Mouse (Mus musculus) limb, embryonic 12.5 days (tissue): ENCODE results near the gene Macrod2. TPM values are rescaled to one million over a fixed set of nuclear protein-coding genes. Genes with fewer than 3 reads are reported as not detected.

ENCODE experiments used
- ATAC-seq: fragments of 200-750 bp; cut with Nextera tagmentation; 2 replicates; pipeline ENCODE4 v1.8.0; 2017; ENCODE audit warnings: low read depth, moderate TSS enrichment; ENCODE audit not compliant: insufficient number of reproducible peaks, insufficient read depth, low FRiP score, low TSS enrichment
- H3K27ac ChIP-seq: fragments of 300-500 bp; sonication (generic); 2 replicates; pipeline ENCODE4 v1.5.1; 2016; ENCODE audit warnings: mild to moderate bottlenecking, moderate library complexity
- H3K27me3 ChIP-seq: fragments of 300-500 bp; sonication (generic); 2 replicates; pipeline ENCODE4 v1.6.1; 2016; ENCODE audit warnings: mild to moderate bottlenecking, moderate library complexity
- H3K36me3 ChIP-seq: fragments of 300-500 bp; sonication (generic); 2 replicates; pipeline ENCODE4 v1.6.1; 2016; ENCODE audit warnings: mild to moderate bottlenecking, moderate library complexity
- H3K4me1 ChIP-seq: fragments of 300-500 bp; sonication (generic); replicated peaks from 2 replicates; pipeline ENCODE4 v1.6.1; 2016
- H3K4me2 ChIP-seq: fragments of 300-500 bp; sonication (generic); 2 replicates; pipeline ENCODE4 v1.6.1; 2016; ENCODE audit warnings: mild to moderate bottlenecking, moderate library complexity
- H3K4me3 ChIP-seq: fragments of 300-500 bp; sonication (generic); replicated peaks from 2 replicates; pipeline ENCODE4 v1.5.1; 2016; ENCODE audit warnings: mild to moderate bottlenecking
- H3K9ac ChIP-seq: fragments of 300-500 bp; sonication (generic); replicated peaks from 2 replicates; pipeline ENCODE4 v1.6.1; 2016; ENCODE audit warnings: mild to moderate bottlenecking, moderate library complexity
- H3K9me3 ChIP-seq: fragments of 300-500 bp; sonication (generic); 2 replicates; pipeline ENCODE4 v1.6.1; 2016; ENCODE audit warnings: mild to moderate bottlenecking, moderate library complexity
- WGBS: fragments of 180-500 bp; shearing (Covaris S2); methylation state at CpG from one replicate; pipeline ENCODE4 v1.1.7; 2016; 5-methylcytosine and 5-hydroxymethylcytosine counted together
- polyA plus RNA-seq: library from polyadenylated mRNA; unstranded; fragments of >200 nt; fragmentation: Nextera tagmentation; extraction: Ambion mirVana; gene quantifications from 2 replicates; pipeline ENCODE4 v1.2.1, GENCODE M21; 2016

Macrod2 gene
- polyA plus RNA-seq, 1 experiment from 2014 or later = 37.2 TPM

- H3K27me3 ChIP-seq = no peaks in the 10 kb centered on the region
- H3K9me3 ChIP-seq = no peaks in the 10 kb centered on the region
- WGBS = 18% methylated on average over 2 of the region's 2 CpGs
- H3K27ac ChIP-seq = no peak overlapping the region
- 0 out of 2 replicates have a peak, but pooled peaks cover 3% of the 10 kb centered on the region for H3K4me1 ChIP-seq
- H3K36me3 ChIP-seq = no peaks in the 10 kb centered on the region
- no peak overlapping the region for H3K9ac ChIP-seq
- ATAC-seq = no peak
- H3K4me3 ChIP-seq = no peak overlapping the region
- H3K4me2 ChIP-seq = no peak overlapping the region
Observed at GRCm38 (mm10) chr2:140912931-140913330, 517.8 kb downstream of the Macrod2 start.

- H3K27ac ChIP-seq = no peak overlapping the region
- no peak overlapping the region for H3K4me2 ChIP-seq
- no peak for ATAC-seq
- no peak overlapping the region for H3K4me3 ChIP-seq
- 81% methylated on average over 7 of the region's 7 CpGs for WGBS
- 0 out of 2 replicates have a peak, but pooled peaks cover 3% of the 10 kb centered on the region for H3K4me1 ChIP-seq
- H3K27me3 ChIP-seq = no peaks in the 10 kb centered on the region
- H3K9ac ChIP-seq = no peak overlapping the region
- H3K36me3 ChIP-seq = no peaks in the 10 kb centered on the region
- no peaks in the 10 kb centered on the region for H3K9me3 ChIP-seq
Observed at GRCm38 (mm10) chr2:140913679-140914412, 518.7 kb downstream of the Macrod2 start.

GRCm38 (mm10) chr2:140926922-140927321, 531.8 kb downstream of the Macrod2 start:
- H3K27ac ChIP-seq = no peak overlapping the region
- ATAC-seq = no peak
- H3K27me3 ChIP-seq = no peaks in the 10 kb centered on the region
- H3K9me3 ChIP-seq = no peaks in the 10 kb centered on the region
- no peak overlapping the region for H3K9ac ChIP-seq
- H3K4me1 ChIP-seq = no peaks in the 10 kb centered on the region
- H3K36me3 ChIP-seq = no peaks in the 10 kb centered on the region
- H3K4me3 ChIP-seq = no peak overlapping the region
- no peak overlapping the region for H3K4me2 ChIP-seq

GRCm38 (mm10) chr2:140934483-140934882, 539.4 kb downstream of the Macrod2 start:
- Histone ChIP-seq H3K27me3 (no peaks in the 10 kb centered on the region), H3K4me1 (no peaks in the 10 kb centered on the region), H3K4me2 (no peak overlapping the region), H3K4me3 (no peak overlapping the region), H3K36me3 (no peaks in the 10 kb centered on the region), H3K9me3 (no peaks in the 10 kb centered on the region), H3K9ac (no peak overlapping the region), H3K27ac (no peak overlapping the region)
- 24% methylated on average over 1 of the region's 1 CpGs for WGBS
- no peak for ATAC-seq

DNA sequence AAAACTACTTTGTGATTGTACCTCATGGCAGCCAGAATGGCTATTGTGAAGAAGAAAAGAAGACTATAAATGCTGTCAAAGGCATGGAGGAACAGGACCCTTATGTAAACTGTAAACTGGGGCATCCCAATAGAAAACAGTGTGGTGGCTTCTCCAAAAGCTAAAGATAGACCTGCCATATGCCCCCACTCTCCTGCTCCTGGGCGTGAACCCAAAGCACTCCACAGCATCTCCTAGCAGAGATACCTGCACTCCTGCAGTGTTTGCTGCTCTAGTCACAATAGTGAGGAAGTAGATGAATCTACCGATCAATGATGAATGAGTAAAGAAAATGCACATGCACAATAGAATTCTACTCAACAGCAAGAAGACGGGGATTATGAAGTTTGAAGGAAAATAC, 554.4 kb downstream of the Macrod2 start:
- WGBS = 95% methylated on average over 3 of the region's 3 CpGs
- Histone ChIP-seq H3K36me3 (no peaks in the 10 kb centered on the region), H3K4me2 (no peak overlapping the region), H3K4me1 (no peaks in the 10 kb centered on the region), H3K27me3 (no peaks in the 10 kb centered on the region), H3K27ac (no peak overlapping the region), H3K9ac (no peak overlapping the region), H3K4me3 (no peak overlapping the region), H3K9me3 (no peaks in the 10 kb centered on the region)
- ATAC-seq = no peak

DNA sequence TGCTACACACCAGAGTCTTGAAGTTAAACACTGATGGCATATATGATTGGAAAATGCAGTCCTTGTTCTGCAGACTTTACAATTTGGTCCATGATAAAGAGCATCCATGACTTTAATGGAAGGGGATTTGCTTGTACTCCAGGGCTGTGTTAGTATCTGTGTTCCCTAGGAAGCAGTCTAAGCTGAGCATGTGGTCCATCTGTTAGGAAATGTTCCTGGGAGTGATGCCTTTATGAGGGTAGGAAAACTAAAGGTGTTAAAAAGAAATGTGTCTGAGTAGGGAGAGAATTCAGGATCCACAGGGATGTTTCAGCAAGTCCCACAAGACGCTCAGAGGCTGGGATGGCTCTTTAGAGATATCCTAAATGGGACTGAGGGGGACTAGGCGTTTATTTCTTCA, 564.1 kb downstream of the Macrod2 start:
- no peak overlapping the region for H3K4me3 ChIP-seq
- H3K4me2 ChIP-seq = no peak overlapping the region
- ATAC-seq = no peak
- no peaks in the 10 kb centered on the region for H3K4me1 ChIP-seq
- H3K27ac ChIP-seq = no peak overlapping the region
- 67% methylated on average over 2 of the region's 2 CpGs for WGBS
- H3K36me3 ChIP-seq = no peaks in the 10 kb centered on the region
- H3K9me3 ChIP-seq = no peaks in the 10 kb centered on the region
- no peaks in the 10 kb centered on the region for H3K27me3 ChIP-seq
- H3K9ac ChIP-seq = no peak overlapping the region

- Histone ChIP-seq H3K27me3 (no peaks in the 10 kb centered on the region), H3K4me1 (no peaks in the 10 kb centered on the region)
- WGBS = 85% methylated on average over 2 of the region's 2 CpGs
Observed at GRCm38 (mm10) chr2:140970181-140970580, 575.1 kb downstream of the Macrod2 start.

DNA sequence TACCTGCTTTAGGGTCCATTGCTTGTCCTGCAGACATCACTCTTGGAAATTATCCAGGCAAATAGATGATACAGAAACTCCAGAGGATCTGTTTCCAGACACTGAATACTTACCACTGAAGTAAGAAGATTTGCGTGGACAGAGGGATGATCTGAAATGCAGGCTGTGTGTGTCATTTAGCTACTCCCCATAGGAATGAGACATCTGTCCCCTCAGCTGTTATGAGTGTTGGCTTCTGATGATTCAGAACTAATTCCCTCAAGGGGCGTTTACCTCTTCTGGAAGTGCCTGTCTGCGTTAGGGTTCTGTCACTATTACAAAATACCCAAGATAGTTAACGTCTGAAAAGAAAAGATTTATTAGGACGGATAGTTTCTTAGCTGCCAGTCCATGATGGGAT, 576.7 kb downstream of the Macrod2 start:
- H3K4me3 ChIP-seq = no peak overlapping the region

More at GRCm38 (mm10) chr2:140970181-140970580, 575.1 kb downstream of the Macrod2 start:
- Histone ChIP-seq H3K9me3 (no peaks in the 10 kb centered on the region), H3K4me3 (no peak overlapping the region), H3K36me3 (no peaks in the 10 kb centered on the region), H3K4me2 (no peak overlapping the region), H3K27ac (no peak overlapping the region), H3K9ac (no peak overlapping the region)
- no peak for ATAC-seq

DNA sequence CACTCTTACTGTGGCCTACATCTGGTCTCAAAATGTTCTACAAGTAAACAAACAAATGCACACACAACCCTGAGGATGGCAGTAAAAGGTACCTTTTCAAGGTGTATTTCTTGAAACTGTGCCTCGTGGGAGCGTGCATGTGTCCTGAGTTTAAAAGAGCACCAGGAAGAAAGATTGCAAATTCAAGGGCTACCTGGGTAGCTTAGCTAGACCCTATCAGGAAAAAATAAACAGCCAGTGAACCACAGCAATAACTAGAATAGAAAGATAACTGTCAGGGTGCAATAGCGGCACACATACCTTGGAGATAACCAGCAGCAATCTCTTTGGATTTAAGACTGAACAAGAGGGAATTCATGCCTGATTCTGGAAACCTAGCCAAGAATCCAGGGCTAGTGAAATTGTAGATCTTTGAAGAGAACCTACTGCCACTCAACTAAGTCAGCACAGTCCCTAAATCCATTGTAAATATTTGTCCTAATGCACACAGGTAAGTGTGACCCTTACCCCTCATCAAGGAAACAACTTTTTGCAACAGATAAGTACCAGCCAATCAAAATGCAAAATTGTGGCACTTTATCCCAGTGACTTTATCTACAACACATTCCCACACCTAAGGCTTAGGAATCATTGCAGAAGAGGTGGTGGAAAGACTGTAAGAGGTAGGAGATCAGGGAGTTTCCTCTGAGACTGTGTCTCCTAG, 590.7 kb downstream of the Macrod2 start:
- H3K27ac ChIP-seq = no peak overlapping the region
- H3K9ac ChIP-seq = no peak overlapping the region
- no peaks in the 10 kb centered on the region for H3K27me3 ChIP-seq
- WGBS = 93% methylated on average over 3 of the region's 3 CpGs
- ATAC-seq = no peak
- no peaks in the 10 kb centered on the region for H3K9me3 ChIP-seq
- H3K36me3 ChIP-seq = no peaks in the 10 kb centered on the region
- no peaks in the 10 kb centered on the region for H3K4me1 ChIP-seq
- no peak overlapping the region for H3K4me2 ChIP-seq
- H3K4me3 ChIP-seq = no peak overlapping the region

More for the DNA sequence above, 576.7 kb downstream of the Macrod2 start:
- H3K27ac ChIP-seq = no peak overlapping the region
- no peaks in the 10 kb centered on the region for H3K9me3 ChIP-seq
- WGBS = 69% methylated on average over 5 of the region's 5 CpGs
- no peak overlapping the region for H3K9ac ChIP-seq
- H3K4me2 ChIP-seq = no peak overlapping the region
- H3K4me1 ChIP-seq = no peaks in the 10 kb centered on the region
- ATAC-seq = no peak
- H3K36me3 ChIP-seq = no peaks in the 10 kb centered on the region
- no peaks in the 10 kb centered on the region for H3K27me3 ChIP-seq

- Histone ChIP-seq H3K4me3 (no peak overlapping the region), H3K9me3 (no peaks in the 10 kb centered on the region), H3K9ac (no peak overlapping the region), H3K4me2 (no peak overlapping the region), H3K36me3 (no peaks in the 10 kb centered on the region), H3K27me3 (no peaks in the 10 kb centered on the region), H3K4me1 (no peaks in the 10 kb centered on the region), H3K27ac (no peak overlapping the region)
- ATAC-seq = no peak
- WGBS = 80% methylated on average over 5 of the region's 5 CpGs
Observed at GRCm38 (mm10) chr2:141003846-141004245, 608.7 kb downstream of the Macrod2 start.

DNA sequence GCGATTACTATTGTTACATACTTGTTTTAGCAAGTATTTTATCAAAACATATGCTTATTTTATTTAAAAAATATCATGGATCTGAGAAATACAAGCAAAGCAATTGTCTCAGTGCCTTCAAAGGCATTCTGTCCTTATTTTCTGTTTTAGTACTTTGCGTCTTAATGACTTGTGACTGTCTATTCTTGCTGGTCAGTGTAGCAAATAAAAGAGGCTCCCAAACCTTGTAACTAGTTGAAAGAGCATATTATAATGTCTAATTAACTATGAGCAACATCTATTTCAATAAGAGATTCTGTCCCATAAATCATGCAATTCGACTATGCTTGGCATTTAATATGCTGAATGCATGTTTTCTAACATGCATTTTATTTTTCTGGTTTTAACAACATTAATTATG, 609.2 kb downstream of the Macrod2 start:
- ATAC-seq = no peak
- WGBS = 77% methylated on average over 3 of the region's 3 CpGs
- H3K9me3 ChIP-seq = no peaks in the 10 kb centered on the region
- H3K4me3 ChIP-seq = no peak overlapping the region
- H3K27ac ChIP-seq = no peak overlapping the region
- no peak overlapping the region for H3K9ac ChIP-seq
- no peaks in the 10 kb centered on the region for H3K27me3 ChIP-seq
- no peaks in the 10 kb centered on the region for H3K36me3 ChIP-seq
- no peaks in the 10 kb centered on the region for H3K4me1 ChIP-seq
- no peak overlapping the region for H3K4me2 ChIP-seq
